Mouse (Mus musculus) liver, embryonic 11.5 days (tissue): ENCODE measurements around the gene Gm20854. TPM values are rescaled to one million over a fixed set of nuclear protein-coding genes. Genes with fewer than 3 reads are reported as not detected.
"Not testable (repeated sequence)": the region's sequence is repeated elsewhere in the genome, so short reads cannot be mapped to it uniquely, and the experiment has no call there.

Source experiments
- ATAC-seq: fragments of 200-750 bp; cut with Nextera tagmentation; replicated peaks from 2 replicates; pipeline ENCODE4 v1.8.0; 2017; ENCODE audit warnings: moderate number of reproducible peaks, mild to moderate bottlenecking, moderate TSS enrichment, moderate library complexity; ENCODE audit not compliant: low FRiP score
- DNase-seq: peaks from one replicate; pipeline ENCODE4 v3.0.0-alpha.2; 2017; ENCODE audit warnings: low spot score
- H3K27ac ChIP-seq: fragments of 300-500 bp; sonication (generic); 2 replicates; pipeline ENCODE4 v1.5.1; 2014; ENCODE audit warnings: mild to moderate bottlenecking, low read depth, low read length, control low read depth
- H3K27me3 ChIP-seq: fragments of 300-500 bp; sonication (generic); replicated peaks from 2 replicates; pipeline ENCODE4 v1.6.1; 2014; ENCODE audit warnings: low read length, mixed read lengths; ENCODE audit not compliant: control insufficient read depth, insufficient read depth
- H3K36me3 ChIP-seq: fragments of 300-500 bp; sonication (generic); 2 replicates; pipeline ENCODE4 v1.6.1; 2014; ENCODE audit warnings: mild to moderate bottlenecking, low read length, moderate library complexity, mixed read lengths; ENCODE audit not compliant: control insufficient read depth, insufficient read depth
- H3K4me1 ChIP-seq: fragments of 300-500 bp; sonication (generic); replicated peaks from 2 replicates; pipeline ENCODE4 v1.6.1; 2014; ENCODE audit warnings: low read length, mixed read lengths; ENCODE audit not compliant: control insufficient read depth, insufficient read depth
- H3K4me2 ChIP-seq: fragments of 300-500 bp; sonication (generic); 2 replicates; pipeline ENCODE4 v1.6.1; 2014; ENCODE audit warnings: mild to moderate bottlenecking, control low read depth, moderate library complexity
- H3K4me3 ChIP-seq: fragments of 300-500 bp; sonication (generic); 2 replicates; pipeline ENCODE4 v1.5.1; 2014; ENCODE audit warnings: low read depth, low read length, control low read depth
- H3K9ac ChIP-seq: fragments of 300-500 bp; sonication (generic); 2 replicates; pipeline ENCODE4 v1.6.1; 2014; ENCODE audit warnings: low read depth, low read length, control low read depth
- H3K9me3 ChIP-seq: fragments of 300-500 bp; sonication (generic); 2 replicates; pipeline ENCODE4 v1.6.1; 2016; ENCODE audit warnings: low read length, inconsistent platforms, mixed read lengths; ENCODE audit not compliant: control insufficient read depth
- WGBS: fragments of 180-500 bp; shearing (Covaris S2); extraction: QIAGEN DNeasy Blood & Tissue Kit; methylation state at CpG from one replicate; pipeline ENCODE4 v1.1.7; 2014; 5-methylcytosine and 5-hydroxymethylcytosine counted together
- polyA plus RNA-seq: library from polyadenylated mRNA; unstranded; fragments of >200 nt; fragmentation: Nextera tagmentation; extraction: Ambion mirVana; gene quantifications from 2 replicates; pipeline ENCODE4 v1.2.1, GENCODE M21; 2014

Gene Gm20854
- polyA plus RNA-seq: not detected in 2 replicates

DNA sequence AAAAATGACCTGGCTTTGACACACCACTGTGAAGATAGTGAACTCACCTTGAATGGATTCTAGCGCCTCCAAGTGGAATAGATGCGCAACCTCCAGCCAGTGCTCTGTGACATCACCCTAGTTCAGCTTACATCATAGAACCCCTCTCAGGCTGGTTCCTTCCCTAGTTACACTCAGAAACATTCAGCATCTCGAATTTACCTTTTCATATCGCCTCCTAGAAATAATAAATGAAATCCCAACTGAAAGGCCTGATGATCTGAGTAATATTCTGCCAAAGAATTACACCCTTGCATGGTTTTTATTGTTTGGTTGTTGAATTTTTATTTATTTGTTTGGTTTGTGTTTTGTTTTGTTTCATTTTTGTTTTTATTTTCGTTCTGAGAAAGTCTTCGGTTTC lies at the start of gene Gm20854:
Gm20854 (minus strand) TSS at position 101 of the 400 bp plus-strand sequence.
- H3K27me3 ChIP-seq: not testable (repeated sequence)

More for the DNA sequence above, at the start of gene Gm20854:
- H3K36me3 ChIP-seq, H3K4me3 ChIP-seq, H3K4me2 ChIP-seq, H3K4me1 ChIP-seq, ATAC-seq, H3K9me3 ChIP-seq, H3K9ac ChIP-seq, DNase-seq, H3K27ac ChIP-seq: not testable (repeated sequence)
- WGBS: no CpG with 5 or more reads among the region's 6 CpGs
